Mouse (Mus musculus) layer of hippocampus, postnatal 14 days (tissue): ENCODE results near the gene BC024978. TPM values are rescaled to one million over a fixed set of nuclear protein-coding genes. Genes with fewer than 3 reads are reported as not detected.

ENCODE experiments used
- DNase-seq, 2 experiments: peaks; one replicate each; pipeline ENCODE4 v3.0.0; 2021 to 2022; ENCODE audit warnings: low spot score in 2 of 2, mixed read lengths in 1 of 2
- microRNA-seq, 2 experiments: library from miRNA; unstranded; fragments of <30 nt; microRNA quantifications; one replicate each; pipeline ENCODE4 v1.2.0; 2021
- total RNA-seq, 2 experiments: library from RNA; stranded (reverse); gene quantifications; 2 replicates each; pipeline ENCODE4 v1.2.3; 2021

The BC024978 gene
- total RNA-seq, 2 experiments from 2014 or later = 23.7 to 24.3 TPM

DNA sequence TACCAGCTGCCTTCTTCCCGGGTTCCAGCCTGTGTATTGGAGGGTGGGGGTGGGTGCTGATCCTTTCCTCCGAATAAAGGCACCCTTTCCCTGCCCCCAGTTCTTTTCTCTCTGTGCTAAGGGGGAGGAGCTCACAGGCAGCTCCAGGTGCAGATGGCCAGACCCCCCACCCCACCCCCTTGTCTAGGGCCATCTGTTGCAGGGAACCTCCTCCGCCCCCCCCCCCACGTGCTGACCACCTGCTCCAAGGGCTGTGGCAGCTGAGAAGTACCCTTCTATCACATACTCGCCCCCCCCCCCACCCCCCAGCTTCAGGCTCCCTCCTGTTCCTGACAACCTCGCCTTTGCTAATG lies 62.2 kb downstream of the BC024978 start:
- DNase-seq = no peak

DNA sequence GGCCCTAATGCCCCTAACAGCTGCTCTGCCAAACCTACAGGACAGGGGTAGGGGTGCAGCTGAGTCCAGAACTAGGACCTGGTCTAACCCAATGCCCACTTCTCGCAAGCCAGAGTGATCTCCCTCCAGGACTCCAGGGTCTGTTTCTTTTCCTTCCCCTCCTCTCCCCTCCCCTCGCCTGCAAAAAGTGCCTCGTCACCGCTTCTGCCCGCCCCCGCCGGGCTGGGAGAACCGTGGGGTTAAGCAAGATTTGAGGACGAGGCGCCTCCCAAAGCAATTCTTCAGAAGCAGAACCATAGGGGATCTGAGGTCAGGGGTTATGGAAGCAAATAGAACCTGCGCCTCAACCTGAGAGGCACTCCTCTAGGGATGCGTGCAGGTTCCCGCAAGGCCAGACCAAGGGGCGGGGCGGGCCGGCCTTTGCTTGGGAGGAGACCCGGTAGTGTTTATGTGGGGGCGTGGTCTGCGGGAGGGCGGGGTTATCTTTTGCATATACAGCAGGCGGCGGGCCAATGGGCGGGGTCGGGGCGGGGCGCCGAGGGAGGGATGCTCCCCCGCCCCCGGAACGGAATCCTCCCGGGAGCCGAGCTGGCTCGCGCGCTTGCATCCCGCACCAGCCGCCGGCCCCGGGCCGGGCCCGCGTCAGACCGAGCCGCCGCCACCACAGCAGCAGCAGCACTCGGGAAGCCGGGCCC lies 62.8 kb downstream of the BC024978 start, which contains the start of gene Numbl:
Gene Numbl (plus strand): TSS at position 229 of the 695 bp plus-strand sequence.
- DNase-seq = peak; percentile 89 to 94

GRCm38 (mm10) chr7:27259271-27259721 lies 63.7 kb downstream of the BC024978 start:
- no peak for DNase-seq

GRCm38 (mm10) chr7:27259771-27260170 lies 64.2 kb downstream of the BC024978 start:
- DNase-seq = peak in 1 of 2 experiments; percentile 44

Small RNA genes lying within 50 kb of the gene (microRNA-seq; reads per million reads assigned to microRNA genes)
- gene Mir1191 (0 to 0.85 reads per million in 2 experiments), gene Mir3101 (0.28 to 0.45 reads per million in 2 experiments)

Other genes starting within 250 kb of the BC024978 start
- gene Cyp2a12, start 166.7 kb upstream of the BC024978 start, total RNA-seq = not detected
- not detected for gene Cyp2f2, start 75.9 kb upstream of the BC024978 start, total RNA-seq
- not detected for gene Cyp2t4, start 42.1 kb upstream of the BC024978 start, total RNA-seq
- 10 to 100 TPM; 88.1 to 90.7 TPM for gene Egln2, start 29.0 kb upstream of the BC024978 start, total RNA-seq
- gene Rab4b, start 16.9 kb upstream of the BC024978 start, total RNA-seq = 10 to 100 TPM; 85.1 to 87.0 TPM
- gene Gm21983, start 14.7 kb upstream of the BC024978 start, total RNA-seq = not detected
- gene Mia, start 14.6 kb upstream of the BC024978 start, total RNA-seq = 10 to 100 TPM in 1 of 2 experiments, 1 to 10 TPM in 1; 5.6 to 15.8 TPM
- gene Snrpa, start 490 bp downstream of the BC024978 start, total RNA-seq = 10 to 100 TPM; 83.8 to 84.1 TPM
- 1 to 10 TPM; 7.3 to 8.0 TPM for gene Itpkc, start 32.9 kb downstream of the BC024978 start, total RNA-seq
- gene Coq8b, start 37.2 kb downstream of the BC024978 start, total RNA-seq = 10 to 100 TPM; 27.1 to 30.9 TPM
- 100 to 1,000 TPM; 144 to 148 TPM for gene Numbl, start 62.7 kb downstream of the BC024978 start, total RNA-seq
- gene Ltbp4, start 141.9 kb downstream of the BC024978 start, total RNA-seq = 10 to 100 TPM; 55.0 to 55.3 TPM
- 10 to 100 TPM; 24.7 to 26.2 TPM for gene Shkbp1, start 160.2 kb downstream of the BC024978 start, total RNA-seq
- not detected for gene Gm20479, start 161.6 kb downstream of the BC024978 start, total RNA-seq